Mouse (Mus musculus): ENCODE results near the gene Unk.
"Not testable (repeated sequence)": the region's sequence is repeated elsewhere in the genome, so short reads cannot be mapped to it uniquely, and the experiment has no call there.

Gene Unk

GRCm38 (mm10) chr11:116091591-116091990 lies 61.5 kb downstream of the Unk start:
- no peak for DNase-seq

- DNase-seq, result not testable (repeated sequence)
These were observed 62.8 kb downstream of the Unk start for GRCm38 (mm10) chr11:116092959-116093358.

GRCm38 (mm10) chr11:116093771-116094565 lies 63.8 kb downstream of the Unk start:
- DNase-seq, result no peak

- DNase-seq, result peak; percentile 72 to 76
These were observed 65.5 kb downstream of the Unk start for GRCm38 (mm10) chr11:116095573-116095972.

GRCm38 (mm10) chr11:116096213-116097108 lies 66.3 kb downstream of the Unk start:
- DNase-seq, result peak in 1 of 2 experiments; percentile 47

- DNase-seq, result peak; percentile 68 to 84
These were observed 68.8 kb downstream of the Unk start for GRCm38 (mm10) chr11:116098711-116099460.

- no peak for DNase-seq
These were observed 69.3 kb downstream of the Unk start for GRCm38 (mm10) chr11:116099462-116099861.

GRCm38 (mm10) chr11:116100385-116100784 lies 70.3 kb downstream of the Unk start:
- peak; percentile 69 to 82 for DNase-seq

GRCm38 (mm10) chr11:116100839-116101238 lies 70.7 kb downstream of the Unk start:
- peak in 1 of 2 experiments; percentile 22 for DNase-seq

GRCm38 (mm10) chr11:116101931-116102381 lies 71.8 kb downstream of the Unk start:
- DNase-seq, result peak in 1 of 2 experiments; percentile 47

GRCm38 (mm10) chr11:116102472-116102871 lies 72.3 kb downstream of the Unk start:
- DNase-seq, result no peak

- DNase-seq, result peak in 1 of 2 experiments; percentile 34
These were observed 73.5 kb downstream of the Unk start for GRCm38 (mm10) chr11:116103572-116103971.

- DNase-seq, result peak; percentile 84 to 92
These were observed 74.0 kb downstream of the Unk start for GRCm38 (mm10) chr11:116104006-116104646.

- no peak for DNase-seq
These were observed 74.9 kb downstream of the Unk start for GRCm38 (mm10) chr11:116105065-116105464.

GRCm38 (mm10) chr11:116106154-116106962 lies 76.2 kb downstream of the Unk start:
- peak in 1 of 2 experiments; percentile 25 for DNase-seq

GRCm38 (mm10) chr11:116106963-116107776 lies 77.0 kb downstream of the Unk start:
- peak in 1 of 2 experiments; percentile 48 for DNase-seq

- DNase-seq, result peak in 1 of 2 experiments; percentile 65
These were observed 77.7 kb downstream of the Unk start for GRCm38 (mm10) chr11:116107777-116108285.

GRCm38 (mm10) chr11:116108464-116109137 lies 78.5 kb downstream of the Unk start:
- DNase-seq, result peak in 1 of 2 experiments; percentile 73

GRCm38 (mm10) chr11:116109441-116110081 lies 79.4 kb downstream of the Unk start:
- peak in 1 of 2 experiments; percentile 52 for DNase-seq
